Mouse (Mus musculus) MEL (cell line): ENCODE measurements at regions not wholly inside any gene's neighbourhood (a gene's known extent, or its start where the extent isn't known, plus 50 kb on each side); places are given as distances from the start of the nearest gene placed in this dataset.

Experiments
- DNase-seq: peaks from one replicate; pipeline ENCODE4 v3.0.0; 2011; ENCODE audit warnings: low read depth, low spot score
- H3K27ac ChIP-seq: 2 replicates; pipeline ENCODE4 v1.5.1; 2012; ENCODE audit warnings: low read depth, mild to moderate bottlenecking, control low read depth, low read length, moderate library complexity; ENCODE audit not compliant: control insufficient read depth
- H3K27me3 ChIP-seq, 2 experiments: fragments of 150-350 bp in 1 of 2; sonication (generic) in 1 of 2; 2 replicates each; pipeline ENCODE4 v1.6.1; 2012; ENCODE audit warnings: low read length in 2 of 2, mild to moderate bottlenecking in 2 of 2, improper control_type of control experiment in 1 of 2, moderate library complexity in 1 of 2; ENCODE audit not compliant: insufficient read depth in 2 of 2, control insufficient read depth in 1 of 2
- H3K36me3 ChIP-seq, 2 experiments: 2 replicates each; pipeline ENCODE4 v1.6.1; 2012 to 2014; ENCODE audit warnings: low read length in 2 of 2, improper control_type of control experiment in 1 of 2, inconsistent platforms in 1 of 2, mild to moderate bottlenecking in 1 of 2; ENCODE audit not compliant: insufficient read depth in 2 of 2, control insufficient read depth in 1 of 2
- H3K4me1 ChIP-seq, 2 experiments: fragments of 150-350 bp in 1 of 2; sonication (generic) in 1 of 2; 2 replicates each; pipeline ENCODE4 v1.6.1; 2012; ENCODE audit warnings: low read length in 2 of 2, improper control_type of control experiment in 1 of 2, mild to moderate bottlenecking in 1 of 2; ENCODE audit not compliant: insufficient read depth in 2 of 2, control insufficient read depth in 1 of 2
- H3K4me3 ChIP-seq, 2 experiments: fragments of 150-350 bp in 1 of 2; sonication (generic) in 1 of 2; 2 replicates each; pipeline ENCODE4 v1.5.1; 2012; ENCODE audit warnings: low read depth in 2 of 2, low read length in 2 of 2, mild to moderate bottlenecking in 2 of 2, moderate library complexity in 2 of 2, control low read depth in 1 of 2, improper control_type of control experiment in 1 of 2; ENCODE audit not compliant: control insufficient read depth in 1 of 2, insufficient read depth in 1 of 2
- H3K79me2 ChIP-seq: 2 replicates; pipeline ENCODE4 v1.6.1; 2012; ENCODE audit warnings: mild to moderate bottlenecking, low read length, moderate library complexity; ENCODE audit not compliant: control insufficient read depth, poor library complexity, insufficient read depth
- H3K9ac ChIP-seq: 2 replicates; pipeline ENCODE4 v1.6.1; 2012; ENCODE audit warnings: low read depth, mild to moderate bottlenecking, control low read depth, low read length, moderate library complexity; ENCODE audit not compliant: control insufficient read depth, poor library complexity, severe bottlenecking
- H3K9me3 ChIP-seq: fragments of 150-350 bp; sonication (generic); replicated peaks from 2 replicates; pipeline ENCODE4 v1.6.1; 2012; ENCODE audit warnings: mild to moderate bottlenecking, low read length, improper control_type of control experiment, moderate library complexity; ENCODE audit not compliant: insufficient read depth
- CHD1 ChIP-seq: IDR thresholded peaks from 2 replicates; pipeline ENCODE4 v1.6.1; 2012; ENCODE audit warnings: low read depth, mild to moderate bottlenecking, inconsistent platforms, low read length, improper control_type of control experiment
- GATA1 ChIP-seq: IDR thresholded peaks from 2 replicates; pipeline ENCODE4 v1.6.1; 2011; ENCODE audit warnings: low read depth, low read length, improper control_type of control experiment
- JUND ChIP-seq: IDR thresholded peaks from 2 replicates; pipeline ENCODE4 v1.6.1; 2011; ENCODE audit warnings: low read depth, mild to moderate bottlenecking, improper control_type of control experiment, low read length
- KAT2A ChIP-seq: conservative IDR thresholded peaks from 2 replicates; pipeline ENCODE4 v1.6.1; 2012; ENCODE audit warnings: low read depth, low read length, improper control_type of control experiment, inconsistent platforms
- MAX ChIP-seq: IDR thresholded peaks from 2 replicates; pipeline ENCODE4 v1.6.1; 2011; ENCODE audit warnings: low read length, improper control_type of control experiment
- MAZ ChIP-seq: IDR thresholded peaks from 2 replicates; pipeline ENCODE4 v1.6.1; 2012; ENCODE audit warnings: low read depth, mild to moderate bottlenecking, inconsistent platforms, low read length, improper control_type of control experiment
- MEF2A ChIP-seq: IDR thresholded peaks from 2 replicates; pipeline ENCODE4 v1.6.1; 2014; ENCODE audit warnings: low read depth, mild to moderate bottlenecking, inconsistent platforms, low read length, improper control_type of control experiment; ENCODE audit not compliant: poor library complexity, insufficient replicate concordance, severe bottlenecking; ENCODE audit errors: extremely low read depth
- MXI1 ChIP-seq: IDR thresholded peaks from 2 replicates; pipeline ENCODE4 v1.6.1; 2011; ENCODE audit warnings: mild to moderate bottlenecking, low read depth, low read length, improper control_type of control experiment
- MYB ChIP-seq: IDR thresholded peaks from 2 replicates; pipeline ENCODE4 v1.6.1; 2011; ENCODE audit warnings: mild to moderate bottlenecking, low read depth, low read length, improper control_type of control experiment
- NRF1 ChIP-seq: IDR thresholded peaks from 2 replicates; pipeline ENCODE4 v1.6.1; 2014; ENCODE audit warnings: low read depth, mild to moderate bottlenecking, inconsistent platforms, low read length, improper control_type of control experiment, moderate library complexity; ENCODE audit not compliant: poor library complexity, insufficient read depth, severe bottlenecking
- POLR2A ChIP-seq, 2 experiments: IDR thresholded peaks; 2 replicates each; pipeline ENCODE4 v1.6.1; 2011 to 2012; ENCODE audit warnings: low read length in 2 of 2, mild to moderate bottlenecking in 2 of 2, control low read depth in 1 of 2, improper control_type of control experiment in 1 of 2, low read depth in 1 of 2, moderate library complexity in 1 of 2; ENCODE audit not compliant: control insufficient read depth in 1 of 2, insufficient read depth in 1 of 2, poor library complexity in 1 of 2
- TAL1 ChIP-seq: IDR thresholded peaks from 2 replicates; pipeline ENCODE4 v1.6.1; 2012; ENCODE audit warnings: mild to moderate bottlenecking, inconsistent platforms, low read length, moderate library complexity, mixed read lengths
- UBTF ChIP-seq: IDR thresholded peaks from 2 replicates; pipeline ENCODE4 v1.6.1; 2012; ENCODE audit warnings: low read depth, mild to moderate bottlenecking, inconsistent platforms, low read length, improper control_type of control experiment, moderate library complexity, borderline replicate concordance; ENCODE audit not compliant: insufficient read depth
- ZKSCAN1 ChIP-seq: IDR thresholded peaks from 2 replicates; pipeline ENCODE4 v1.6.1; 2012; ENCODE audit warnings: low read depth, mild to moderate bottlenecking, inconsistent platforms, low read length, improper control_type of control experiment, moderate library complexity

DNA sequence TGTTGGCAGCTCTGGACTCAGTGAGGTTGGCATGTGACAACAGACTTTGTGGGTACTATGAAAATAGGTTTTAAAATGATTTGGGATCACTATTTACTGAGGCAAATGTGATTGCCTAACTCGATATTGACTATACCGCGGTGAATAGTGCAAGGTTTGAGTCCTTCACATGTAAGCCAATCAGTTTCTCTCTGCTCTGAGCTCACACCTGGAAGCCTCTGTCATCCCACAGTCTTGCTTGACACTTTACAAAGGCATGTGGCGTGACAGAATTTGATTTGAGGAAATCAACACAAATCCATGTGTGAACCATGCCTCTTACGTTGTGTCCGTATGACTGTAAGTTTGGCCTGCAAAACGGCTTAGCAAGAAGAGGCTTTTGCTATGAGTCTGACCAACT is 122.9 kb downstream of the Thbs2 start:
- Histone ChIP-seq H3K4me1 (no peaks in the 10 kb centered on the region), H3K9me3 (no peaks in the 10 kb centered on the region), H3K79me2 (no peaks in the 10 kb centered on the region), H3K9ac (no peak overlapping the region), H3K27me3 (no peaks in the 10 kb centered on the region), H3K36me3 (no peaks in the 10 kb centered on the region), H3K4me3 (no peak overlapping the region), H3K27ac (no peak overlapping the region)
- TF ChIP-seq TAL1 (no peak), NRF1 (no peak), ZKSCAN1 (no peak), GATA1 (no peak), MAZ (no peak), MAX (no peak), JUND (no peak), MYB (no peak), KAT2A (no peak), POLR2A (IDR thresholded peaks at IDR 0.05; ENCODE audit: control insufficient read depth in 1 of 2, insufficient read depth in 1 of 2, low read depth in 1 of 2, low read length in 2 of 2, poor library complexity in 1 of 2) (no peak), CHD1 (no peak)
- no peak for DNase-seq

DNA sequence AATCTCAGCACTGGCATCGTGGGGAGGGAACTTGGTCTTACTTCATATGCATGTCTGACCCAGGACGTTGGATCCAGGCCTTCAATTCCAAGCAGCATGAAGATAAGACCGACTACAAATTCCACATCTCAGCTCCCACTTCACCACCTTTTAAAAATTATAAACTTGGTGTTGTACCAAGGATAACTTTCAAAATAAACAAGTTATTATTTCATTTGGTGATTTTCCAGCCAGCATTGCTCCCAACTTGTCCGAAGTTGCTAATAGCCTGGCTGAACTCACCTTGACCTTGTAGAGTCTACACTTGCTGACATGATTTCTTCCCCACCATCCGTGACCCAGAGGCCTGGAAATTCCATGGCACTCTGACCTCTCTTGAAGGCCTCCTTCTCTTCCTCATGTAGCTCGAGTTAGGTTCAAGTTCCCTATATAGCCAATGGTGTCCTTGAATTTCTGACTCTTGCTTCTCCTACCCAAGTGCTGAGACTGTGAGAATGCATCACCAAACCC is 123.7 kb downstream of the Thbs2 start:
- Histone ChIP-seq H3K9ac (no peak overlapping the region), H3K79me2 (no peaks in the 10 kb centered on the region), H3K4me1 (no peaks in the 10 kb centered on the region), H3K36me3 (no peaks in the 10 kb centered on the region), H3K9me3 (no peaks in the 10 kb centered on the region), H3K27ac (no peak overlapping the region), H3K27me3 (no peaks in the 10 kb centered on the region), H3K4me3 (no peak overlapping the region)
- DNase-seq: no peak
- TF ChIP-seq UBTF (no peak), MXI1 (no peak), KAT2A (no peak)
- TF ChIP-seq, all 39 proteins: peak for 0

DNA sequence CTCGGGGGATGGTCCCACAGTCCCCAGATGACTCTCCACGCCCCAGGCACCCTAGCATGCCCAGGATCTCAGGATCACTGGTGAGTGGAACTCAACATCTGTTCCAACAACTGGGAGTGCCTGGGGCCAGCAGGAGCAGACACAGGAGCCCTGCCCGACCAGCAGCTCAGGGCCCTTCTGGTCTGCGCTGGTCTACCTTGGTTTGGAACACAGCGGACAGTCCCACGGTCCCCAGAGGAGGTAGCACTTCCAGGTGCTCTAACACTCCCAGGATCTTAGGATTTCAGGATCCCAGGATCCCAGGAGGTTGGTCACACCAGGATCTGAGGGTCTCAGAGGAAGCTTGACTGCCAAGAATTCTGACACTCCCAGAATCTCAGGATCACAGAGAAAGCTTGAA is 131.8 kb downstream of the Thbs2 start:
- TF ChIP-seq MEF2A (no peak), POLR2A (IDR thresholded peaks at IDR 0.05; ENCODE audit: control insufficient read depth in 1 of 2, insufficient read depth in 1 of 2, low read depth in 1 of 2, low read length in 2 of 2, poor library complexity in 1 of 2) (no peak), ZKSCAN1 (no peak)
- no peaks in the 10 kb centered on the region for H3K9me3 ChIP-seq
- no peak for DNase-seq
- no peak overlapping the region for H3K9ac ChIP-seq
- no peaks in the 10 kb centered on the region for H3K27me3 ChIP-seq
- H3K36me3 ChIP-seq: no peaks in the 10 kb centered on the region
- no peaks in the 10 kb centered on the region for H3K4me1 ChIP-seq
- no peaks in the 10 kb centered on the region for H3K79me2 ChIP-seq
- H3K4me3 ChIP-seq: no peak overlapping the region
- H3K27ac ChIP-seq: no peak overlapping the region
